ENCODE assay signal across 8 mouse cellular contexts in the genomic region with DNA sequence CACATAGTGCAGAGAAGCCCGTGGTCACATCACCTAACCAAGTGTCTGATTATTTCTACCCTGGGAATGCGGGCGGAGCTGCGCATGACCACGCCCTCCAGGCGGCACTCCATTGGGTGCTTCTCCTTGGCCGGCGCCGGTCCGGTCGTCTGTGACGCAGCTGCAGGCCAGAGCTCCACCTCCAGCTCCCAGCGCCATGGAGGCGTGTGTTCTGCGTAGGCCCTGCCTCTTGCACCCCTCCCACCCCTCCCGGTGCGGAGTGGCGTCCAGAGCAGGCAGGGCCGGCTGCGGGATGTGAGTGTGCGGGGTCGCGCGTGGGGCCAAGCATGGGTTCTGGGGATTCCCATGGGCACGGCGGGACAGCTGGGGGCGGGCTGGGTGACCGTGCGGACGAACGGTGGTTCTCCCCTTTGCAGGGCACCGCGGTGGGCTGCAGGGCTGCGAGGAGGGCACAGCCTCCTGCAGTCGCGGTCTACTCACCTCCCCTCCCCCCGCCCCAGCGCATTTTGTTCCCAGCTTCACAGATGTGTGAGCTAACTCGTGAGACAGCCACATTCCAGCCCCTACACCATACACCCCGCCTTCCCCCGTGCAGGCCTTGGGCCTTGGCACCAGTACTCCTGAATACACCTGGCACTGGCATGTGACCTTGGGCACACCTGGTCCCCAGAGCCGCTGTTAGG. TPM values are rescaled to one million over a fixed set of nuclear protein-coding genes. Genes with fewer than 3 reads are reported as not detected.
DNase-seq lines count a peak whose midpoint lies in the region; ATAC-seq lines count a peak whose summit lies in the region.

TSS of gene Hdac11 (plus strand) at position 112 of the 683 bp plus-strand sequence.

- no peaks in the 10 kb centered on the region for H3K9me3 ChIP-seq in heart, embryonic 10.5 days
- H3K9me3 ChIP-seq in kidney, embryonic 15.5 days (replicated peaks): no peaks in the 10 kb centered on the region

- peak within 1 kb of the TSS; percentile 86 for H3K4me2 ChIP-seq in kidney, embryonic 15.5 days

- H3K27ac ChIP-seq in heart, embryonic 10.5 days: peak within 1 kb of the TSS; percentile 94
- H3K27ac ChIP-seq in kidney, embryonic 15.5 days: peak within 1 kb of the TSS; percentile 88

- H3K27me3 ChIP-seq in heart, embryonic 10.5 days (ENCODE audit: insufficient read depth, poor library complexity, severe bottlenecking): peaks cover 38% of the 10 kb centered on the region
- peaks cover 10% of the 10 kb centered on the region; the same call in 1 of the 2 replicates for H3K27me3 ChIP-seq in kidney, embryonic 15.5 days

- H3K4me3 ChIP-seq in heart, embryonic 10.5 days: peak within 1 kb of the TSS; percentile 88
- peak within 1 kb of the TSS; percentile 69 for H3K4me3 ChIP-seq in kidney, embryonic 15.5 days (replicated peaks)

- H3K4me1 ChIP-seq in heart, embryonic 10.5 days: peaks cover 70% of the 10 kb centered on the region
- H3K4me1 ChIP-seq in kidney, embryonic 15.5 days: peaks cover 61% of the 10 kb centered on the region

- peak; percentile 93 for ATAC-seq in erythroblast, adult 5-6 weeks (replicated peaks; ENCODE audit: low FRiP score, poor library complexity, severe bottlenecking)
- ATAC-seq in kidney, embryonic 15.5 days (replicated peaks; ENCODE audit: low FRiP score): peak; percentile 97
- peak; percentile 71 for ATAC-seq in monocyte, adult 5-6 weeks (replicated peaks; ENCODE audit: insufficient number of reproducible peaks, low FRiP score, low TSS enrichment, poor library complexity, severe bottlenecking)

- under 1% methylated on average over 42 of the region's 42 CpGs for WGBS in heart, embryonic 10.5 days
- under 1% methylated on average over 42 of the region's 42 CpGs for whole genome bisulfite sequencing in kidney, embryonic 15.5 days

- H3K36me3 ChIP-seq in heart, embryonic 10.5 days: no peaks in the 10 kb centered on the region
- no peaks in the 10 kb centered on the region for H3K36me3 ChIP-seq in kidney, embryonic 15.5 days

- DNase-seq in B cell, adult 2 months: peak; percentile 67 to 68
- peak; percentile 99 for DNase-seq in brain, adult 2 months (ENCODE audit: low read depth, low spot score)
- peak; percentile 97 for DNase-seq in heart, embryonic 10.5 days (ENCODE audit: low spot score)
- DNase-seq in liver: peak; percentile 98
- peak; percentile 92 to 94 for DNase-seq in spleen, postnatal 4 days (ENCODE audit: low spot score in 2 of 2)

- peak within 1 kb of the TSS; percentile 61 for H3K9ac ChIP-seq in kidney, embryonic 15.5 days

RNA-seq across cellular contexts. Expression of gene Hdac11, which starts in this region (rescaled TPM):
- total RNA-seq in erythroblast, adult 5-6 weeks (2015; ENCODE audit: low replicate concordance): 3.8 TPM in 1 of 2 replicates, not detected in the other
- 0.84 and 1.8 TPM in 2 replicates for total RNA-seq in erythroblast, adult 5-6 weeks (2017; ENCODE audit: low replicate concordance)
- 6.4 and 6.8 TPM in 2 replicates for polyA plus RNA-seq in heart, embryonic 10.5 days (2016; fragmentation: Nextera tagmentation; extraction: Ambion mirVana)
- 13.2 and 14.3 TPM in 2 replicates for polyA plus RNA-seq in kidney, embryonic 15.5 days (2015; fragmentation: Nextera tagmentation; extraction: Ambion mirVana)
- 0.43 to 1.6 TPM (median 1.3 TPM) in 3 replicates for total RNA-seq in monocyte, adult 5-6 weeks (2017)

Comparison
In these comparisons a context has a peak if more than half of its experiments do, and no peak if none do; other contexts are left out.
1. Peak in every context shown above with its lines: DNase-seq, ATAC-seq, H3K4me3 ChIP-seq and H3K27ac ChIP-seq.